Mouse (Mus musculus): ENCODE data around the gene Mtss1l. TPM values are rescaled to one million over a fixed set of nuclear protein-coding genes. Genes with fewer than 3 reads are reported as not detected.

The Mtss1l gene
- total and polyA plus RNA-seq, 3 experiments: 0.64 to 0.66 TPM; not detected in 1

DNA sequence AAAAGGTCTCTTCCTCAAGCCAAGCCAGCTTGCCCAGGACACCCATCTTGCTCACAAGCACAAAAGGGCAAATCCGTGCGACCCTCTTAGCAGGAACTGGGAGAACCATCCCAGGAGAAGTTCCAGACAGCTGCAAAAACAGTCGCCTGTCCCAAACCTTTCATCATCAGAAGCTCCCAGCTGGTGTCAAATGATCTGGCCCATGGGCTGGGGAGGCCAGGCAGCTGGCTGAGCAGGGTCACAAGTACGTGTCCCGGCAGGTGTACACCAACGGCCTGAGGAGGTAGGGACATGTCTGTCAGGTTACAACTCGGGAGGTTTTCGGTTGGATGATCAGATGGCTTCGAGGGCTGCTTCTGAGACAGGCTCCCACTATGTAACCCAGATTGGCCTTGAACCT, 25.4 kb downstream of the Mtss1l start:
- Histone ChIP-seq H3K4me2 (ENCODE audit: insufficient read depth, low read depth, poor library complexity, severe bottlenecking) (no peak overlapping the region), H3K36me3 (replicated peaks in 1 of 2; ENCODE audit: control insufficient read depth in 1 of 2, insufficient read depth in 1 of 2, low read length in 1 of 2) (no peaks in the 10 kb centered on the region), H3K27ac (ENCODE audit: insufficient read depth, low read depth) (no peak overlapping the region), H3K9me3 (replicated peaks; ENCODE audit: low read length) (no peaks in the 10 kb centered on the region), H3K4me3 (replicated peaks in 1 of 3; ENCODE audit: low read depth in 2 of 3, low read length in 2 of 3, poor library complexity in 1 of 3) (no peak overlapping the region), H3K79me2 (replicated peaks; ENCODE audit: control insufficient read depth, extremely low read depth, insufficient read depth, poor library complexity, severe bottlenecking) (no peaks in the 10 kb centered on the region), H3K27me3 (replicated peaks) (no peaks in the 10 kb centered on the region), H3K4me1 (ENCODE audit: control insufficient read depth in 1 of 2, insufficient read depth in 2 of 2) (peaks cover 2 to 3% of the 10 kb centered on the region in 2 experiments; a peak in 3 of 4 replicates), H3K9ac (ENCODE audit: insufficient read depth, low read depth) (no peak overlapping the region)
- in situ Hi-C loops (cut with MboI; ENCODE audit: low pct_ligation_motif_present, low pct_unique_long_range_greater_than_20kb, low sequenced_read_pairs) (no loop called here), dilution Hi-C loops (cut with MboI; ENCODE audit: extremely low pct_ligation_motif_present, extremely low pct_unique_long_range_greater_than_20kb, low sequenced_read_pairs) (no loop called here)
- TF ChIP-seq POLR2A (IDR thresholded peaks at IDR 0.05; ENCODE audit: low read depth, low read length): no peak
- TF ChIP-seq E2F4 (IDR thresholded peaks at IDR 0.05; ENCODE audit: insufficient replicate concordance, low read depth, low read length): no peak
- TF ChIP-seq JUN (IDR thresholded peaks at IDR 0.05; ENCODE audit: insufficient read depth, low read depth, low read length): no peak
- TF ChIP-seq ZKSCAN1 (IDR thresholded peaks at IDR 0.05; ENCODE audit: borderline replicate concordance, low read depth, low read length): no peak
- no peak for TF ChIP-seq ELF1 (IDR thresholded peaks at IDR 0.05; ENCODE audit: low read depth, low read length)
- TF ChIP-seq SIN3A (IDR thresholded peaks at IDR 0.05; ENCODE audit: low read length): no peak
- no peak for TF ChIP-seq BHLHE40 (IDR thresholded peaks at IDR 0.05; ENCODE audit: low read depth, low read length)
- no peak for TF ChIP-seq EP300 (IDR thresholded peaks at IDR 0.05; ENCODE audit: low read length)
- no peak for DNase-seq (ENCODE audit: extremely low read depth)

DNA sequence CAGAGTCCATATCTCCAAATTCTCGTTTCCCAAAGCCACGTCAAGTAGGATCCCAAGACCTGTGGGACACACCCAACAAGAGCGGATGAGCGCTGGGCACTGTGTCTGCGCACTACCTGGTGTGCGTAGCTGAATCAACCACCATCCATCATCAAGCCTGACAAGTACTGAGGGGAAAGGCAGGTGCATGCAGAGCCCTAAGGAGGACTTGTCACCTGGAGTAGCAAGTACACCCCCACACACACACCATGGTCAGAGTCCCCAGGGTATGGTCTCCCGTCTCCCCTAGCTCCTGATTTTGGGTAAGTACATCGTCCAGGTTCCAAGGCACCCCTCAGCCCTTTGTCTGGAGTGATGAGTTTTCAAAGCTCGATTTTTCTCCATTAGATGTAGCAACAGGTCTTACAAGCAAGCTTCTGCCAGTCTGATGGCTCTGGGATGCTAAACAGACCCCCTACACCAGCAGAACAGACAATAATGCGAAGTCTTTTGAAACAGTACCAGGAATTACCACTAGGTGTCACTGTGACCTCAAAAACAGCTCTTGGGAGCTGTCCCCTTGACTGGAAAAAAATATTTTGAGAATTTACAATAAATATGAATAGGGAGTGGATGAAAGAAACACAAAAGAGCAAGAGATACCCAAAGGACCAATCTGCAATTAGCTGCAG, 28.4 kb downstream of the Mtss1l start:
- no peaks in the 10 kb centered on the region for H3K79me2 ChIP-seq (replicated peaks; ENCODE audit: control insufficient read depth, extremely low read depth, insufficient read depth, poor library complexity, severe bottlenecking)
- dilution Hi-C loops (cut with MboI; ENCODE audit: extremely low pct_ligation_motif_present, extremely low pct_unique_long_range_greater_than_20kb, low sequenced_read_pairs): no loop called here
- H3K27ac ChIP-seq (ENCODE audit: insufficient read depth, low read depth): no peak overlapping the region
- H3K9ac ChIP-seq (ENCODE audit: insufficient read depth, low read depth): no peak overlapping the region
- no peak overlapping the region for H3K4me2 ChIP-seq (ENCODE audit: insufficient read depth, low read depth, poor library complexity, severe bottlenecking)
- H3K4me3 ChIP-seq (replicated peaks in 1 of 3; ENCODE audit: low read depth in 2 of 3, low read length in 2 of 3, poor library complexity in 1 of 3): no peak overlapping the region
- DNase-seq (ENCODE audit: extremely low read depth): peak; percentile 67
- in situ Hi-C loops (cut with MboI; ENCODE audit: low pct_ligation_motif_present, low pct_unique_long_range_greater_than_20kb, low sequenced_read_pairs): loop anchor here (10.0 kb wide), 1 partner anchor 95 kb away; the partner anchor contains the start of genes Cog4 and Sf3b3
- no peaks in the 10 kb centered on the region for H3K27me3 ChIP-seq (replicated peaks)
- TF ChIP-seq NRF1 (IDR thresholded peaks at IDR 0.05; ENCODE audit: low read depth, low read length): no peak
- no peak for TF ChIP-seq GABPA (IDR thresholded peaks at IDR 0.05; ENCODE audit: insufficient replicate concordance, low read depth, low read length)
- no peak for TF ChIP-seq MXI1 (IDR thresholded peaks at IDR 0.05; ENCODE audit: low read depth, low read length)
- no peak for TF ChIP-seq E2F4 (IDR thresholded peaks at IDR 0.05; ENCODE audit: insufficient replicate concordance, low read depth, low read length)
- TF ChIP-seq CHD2 (IDR thresholded peaks at IDR 0.05; ENCODE audit: low read length): no peak
- peak; percentile 86 to 90 for TF ChIP-seq CTCF (conservative IDR thresholded peaks at IDR 0.05 in 1 of 2, IDR thresholded peaks at IDR 0.05 in 1 of 2; ENCODE audit: low read depth in 2 of 2, low read length in 2 of 2)
- TF ChIP-seq ZMIZ1 (IDR thresholded peaks at IDR 0.05; ENCODE audit: low read depth, low read length): no peak
- peak; percentile 75 for TF ChIP-seq SMC3 (IDR thresholded peaks at IDR 0.05; ENCODE audit: low read depth, low read length)
- no peak for TF ChIP-seq BHLHE40 (IDR thresholded peaks at IDR 0.05; ENCODE audit: low read depth, low read length)
- no peak for TF ChIP-seq HCFC1 (IDR thresholded peaks at IDR 0.05; ENCODE audit: low read depth, low read length)
- TF ChIP-seq JUN (IDR thresholded peaks at IDR 0.05; ENCODE audit: insufficient read depth, low read depth, low read length): no peak
- TF ChIP-seq PAX5 (IDR thresholded peaks at IDR 0.05; ENCODE audit: low read length): no peak
- TF ChIP-seq MAZ (IDR thresholded peaks at IDR 0.05; ENCODE audit: low read depth, low read length): no peak
- no peak for TF ChIP-seq MEF2A (IDR thresholded peaks at IDR 0.05; ENCODE audit: borderline replicate concordance, low read depth, low read length)
- peak; percentile 97 for TF ChIP-seq RAD21 (IDR thresholded peaks at IDR 0.05; ENCODE audit: low read depth, low read length)
- TF ChIP-seq IRF4 (IDR thresholded peaks at IDR 0.05; ENCODE audit: low read depth, low read length): 0 out of 2 replicates have a peak, but pooled peaks have one; percentile 9
- TF ChIP-seq JUND (conservative IDR thresholded peaks at IDR 0.05; ENCODE audit: low read depth, low read length): 0 out of 2 replicates have a peak, but pooled peaks have one; percentile 36
- peak; percentile 52 for TF ChIP-seq ZC3H11A (IDR thresholded peaks at IDR 0.05; ENCODE audit: low read depth, low read length)
- peak; percentile 71 for TF ChIP-seq ZNF384 (IDR thresholded peaks at IDR 0.05; ENCODE audit: low read depth, low read length)
- no peak for TF ChIP-seq CHD1 (IDR thresholded peaks at IDR 0.05; ENCODE audit: low read depth, low read length)
- no peak for TF ChIP-seq POLR2A (IDR thresholded peaks at IDR 0.05; ENCODE audit: low read depth, low read length)
- no peaks in the 10 kb centered on the region for H3K36me3 ChIP-seq (replicated peaks in 1 of 2; ENCODE audit: control insufficient read depth in 1 of 2, insufficient read depth in 1 of 2, low read length in 1 of 2)
- peaks cover 3 to 5% of the 10 kb centered on the region in 2 experiments for H3K4me1 ChIP-seq (ENCODE audit: control insufficient read depth in 1 of 2, insufficient read depth in 2 of 2)
- H3K9me3 ChIP-seq (replicated peaks; ENCODE audit: low read length): no peaks in the 10 kb centered on the region

All from CH12.LX (cell line).